Mouse (Mus musculus) cortical plate, adult 2 months (tissue): ENCODE measurements at regions not wholly inside any gene's neighbourhood (a gene's known extent, or its start where the extent isn't known, plus 50 kb on each side); places are given as distances from the start of the nearest gene placed in this dataset.

Experiments
- H3K27ac ChIP-seq: fragments of 200-500 bp; 2 replicates; pipeline ENCODE4 v1.5.1; 2012; ENCODE audit warnings: low read length, control low read depth, inconsistent platforms; ENCODE audit not compliant: insufficient read depth
- H3K4me1 ChIP-seq: fragments of 200-500 bp; 2 replicates; pipeline ENCODE4 v1.6.1; 2011; ENCODE audit warnings: low read length; ENCODE audit not compliant: control insufficient read depth, insufficient read depth
- H3K4me3 ChIP-seq: fragments of 200-500 bp; 2 replicates; pipeline ENCODE4 v1.5.1; 2011; ENCODE audit warnings: mild to moderate bottlenecking, low read length, control low read depth; ENCODE audit not compliant: insufficient read depth
- CTCF ChIP-seq: fragments of 200-500 bp; IDR thresholded peaks from 2 replicates; pipeline ENCODE4 v1.5.1; 2011; ENCODE audit warnings: mild to moderate bottlenecking, control low read depth, low read length; ENCODE audit not compliant: insufficient read depth; ENCODE audit errors: extremely low read depth
- POLR2A ChIP-seq: fragments of 200-500 bp; IDR thresholded peaks from 2 replicates; pipeline ENCODE4 v1.6.1; 2011; ENCODE audit warnings: mild to moderate bottlenecking, low read length, control low read depth; ENCODE audit not compliant: insufficient read depth; ENCODE audit errors: extremely low read depth

DNA sequence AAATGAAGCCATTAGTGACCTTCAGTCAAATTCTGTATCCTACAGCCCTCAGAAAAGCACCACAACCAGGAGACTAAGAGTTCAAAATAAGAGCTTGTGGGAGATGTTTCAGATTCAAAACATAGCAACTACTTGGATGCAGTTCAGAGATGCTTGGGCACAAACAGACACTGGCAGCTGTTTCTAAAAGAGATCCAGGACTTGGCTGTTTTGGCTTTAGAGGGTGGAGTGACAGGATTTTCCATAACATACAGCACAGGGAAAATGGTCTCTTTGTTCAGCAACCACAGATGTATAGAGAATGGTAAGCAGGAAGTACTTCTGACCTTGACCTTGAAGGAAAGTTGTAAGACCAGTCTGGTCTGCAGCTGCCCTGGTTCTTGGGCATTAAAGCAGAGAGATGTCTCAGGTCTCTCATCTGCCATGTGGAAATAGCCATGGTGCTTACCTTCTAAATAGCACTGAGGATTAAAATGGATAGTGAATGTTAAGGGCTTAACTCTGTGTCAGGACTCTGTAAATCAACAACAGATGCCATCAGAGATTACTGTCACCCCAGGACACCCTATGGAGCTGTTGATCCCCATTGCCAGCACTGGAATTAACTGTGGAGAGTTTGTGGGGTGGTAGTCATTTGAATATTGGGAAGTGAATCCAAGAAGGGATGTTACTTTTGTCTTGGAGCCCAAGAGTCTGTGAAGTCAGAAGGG, 2775.0 kb upstream of the Lrrc6 start:
- Histone ChIP-seq H3K4me1 (peaks cover 2% of the 10 kb centered on the region; the same call in 1 of the 2 replicates), H3K4me3 (no peak overlapping the region), H3K27ac (no peak overlapping the region)
- TF ChIP-seq CTCF: no peak
- TF ChIP-seq POLR2A: no peak

DNA sequence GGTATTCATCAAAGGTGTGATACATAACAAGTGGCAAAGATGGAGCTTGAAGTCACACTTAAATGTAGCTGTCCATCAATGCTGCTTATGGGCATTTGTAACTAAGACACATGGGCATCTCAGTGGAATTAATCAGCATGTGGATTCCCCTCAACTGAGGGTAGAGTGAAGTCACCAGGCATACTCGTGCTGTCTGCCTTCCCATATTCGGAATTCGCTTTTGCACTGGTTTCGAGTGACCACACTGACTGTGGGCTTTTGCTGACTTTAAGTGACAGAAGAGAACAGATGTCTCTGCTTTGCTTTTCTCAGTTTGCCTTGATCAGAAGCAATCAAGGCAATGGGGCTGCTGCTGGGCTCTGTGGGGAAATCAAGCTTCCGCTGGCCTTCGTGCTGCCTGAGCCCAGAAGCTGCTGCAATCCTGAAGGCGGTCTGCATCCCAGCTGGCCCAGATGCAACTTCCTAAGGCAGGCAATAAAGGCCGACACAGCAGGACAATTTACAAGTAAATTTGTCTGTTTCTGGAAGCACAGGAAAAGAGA, 2773.6 kb upstream of the Lrrc6 start:
- Histone ChIP-seq H3K4me3 (no peak overlapping the region), H3K4me1 (peaks cover 2% of the 10 kb centered on the region; the same call in 1 of the 2 replicates), H3K27ac (no peak overlapping the region)
- TF ChIP-seq POLR2A: no peak
- TF ChIP-seq CTCF: no peak

DNA sequence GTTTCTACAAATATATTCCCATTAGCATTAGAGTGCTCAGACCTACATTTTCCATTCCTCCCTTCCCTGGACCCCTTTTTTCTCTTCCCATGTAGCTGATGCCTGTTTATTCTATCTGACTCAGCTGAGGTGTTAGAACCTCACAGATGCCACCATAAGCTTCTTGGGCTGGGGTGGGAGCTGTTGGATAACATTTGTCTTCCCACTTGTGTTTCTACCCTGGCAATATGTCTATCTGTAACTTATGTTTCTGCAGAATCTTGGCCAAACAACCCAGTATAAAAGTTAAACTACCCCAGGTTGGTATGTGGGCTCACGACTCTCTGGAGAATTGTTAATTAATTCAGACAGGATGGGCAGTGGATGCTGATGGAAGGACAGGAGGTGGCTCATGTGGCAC, 2772.8 kb upstream of the Lrrc6 start:
- Histone ChIP-seq H3K4me1 (peaks cover 2% of the 10 kb centered on the region; the same call in 1 of the 2 replicates), H3K27ac (no peak overlapping the region), H3K4me3 (no peak overlapping the region)
- TF ChIP-seq POLR2A (no peak), CTCF (no peak)

DNA sequence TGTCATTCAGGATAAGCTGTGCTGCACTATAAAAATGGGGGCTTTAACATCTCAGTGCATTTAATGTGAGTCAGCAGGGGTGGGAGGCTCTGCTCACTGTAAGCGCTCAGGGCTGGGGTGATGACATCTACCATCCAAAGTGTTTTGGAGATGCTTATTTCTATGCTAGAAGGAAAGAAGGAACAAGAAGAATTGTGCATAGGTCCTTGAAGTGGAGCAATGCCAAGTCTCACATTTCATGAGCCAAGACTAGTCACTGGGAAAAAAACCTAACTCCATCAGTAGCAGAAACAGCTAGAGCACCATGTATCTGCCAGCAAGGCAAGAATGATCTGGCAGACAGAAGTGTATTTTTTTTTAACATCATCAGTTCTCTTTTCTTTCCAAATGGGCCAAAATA, 2761.2 kb upstream of the Lrrc6 start:
- Histone ChIP-seq H3K27ac (no peak overlapping the region), H3K4me1 (no peaks in the 10 kb centered on the region), H3K4me3 (no peak overlapping the region)
- TF ChIP-seq POLR2A (no peak), CTCF (no peak)

DNA sequence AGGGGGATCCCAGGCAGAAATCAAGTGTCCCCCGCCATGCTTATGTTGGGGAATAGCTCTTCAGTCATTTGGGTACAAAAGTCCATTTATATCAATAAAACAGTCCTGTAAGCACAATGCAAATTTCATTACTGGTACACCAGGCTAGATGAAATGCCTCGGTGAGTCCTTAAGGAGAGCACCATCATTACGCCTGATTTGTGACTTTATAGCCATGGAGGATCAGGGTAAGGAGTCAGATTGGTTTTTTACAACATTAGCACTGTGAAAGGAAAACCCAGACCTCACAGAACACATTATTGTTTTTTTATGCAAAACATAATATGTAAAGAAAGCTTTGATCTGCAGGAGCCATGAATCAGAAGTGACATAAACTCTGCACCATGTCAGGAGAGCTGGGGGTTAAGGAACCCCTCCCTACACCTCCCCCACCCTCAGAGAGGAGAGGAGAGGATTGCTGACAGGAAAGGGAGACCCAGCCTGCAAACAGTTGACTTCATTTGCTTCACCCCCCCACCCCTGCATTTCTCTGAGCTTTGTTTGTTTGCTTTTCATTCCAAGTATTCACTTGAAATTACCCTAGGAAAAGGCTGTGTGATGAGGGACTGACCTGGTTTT, 2756.6 kb upstream of the Lrrc6 start:
- Histone ChIP-seq H3K27ac (no peak overlapping the region), H3K4me3 (no peak overlapping the region), H3K4me1 (no peaks in the 10 kb centered on the region)
- TF ChIP-seq POLR2A (no peak), CTCF (no peak)

DNA sequence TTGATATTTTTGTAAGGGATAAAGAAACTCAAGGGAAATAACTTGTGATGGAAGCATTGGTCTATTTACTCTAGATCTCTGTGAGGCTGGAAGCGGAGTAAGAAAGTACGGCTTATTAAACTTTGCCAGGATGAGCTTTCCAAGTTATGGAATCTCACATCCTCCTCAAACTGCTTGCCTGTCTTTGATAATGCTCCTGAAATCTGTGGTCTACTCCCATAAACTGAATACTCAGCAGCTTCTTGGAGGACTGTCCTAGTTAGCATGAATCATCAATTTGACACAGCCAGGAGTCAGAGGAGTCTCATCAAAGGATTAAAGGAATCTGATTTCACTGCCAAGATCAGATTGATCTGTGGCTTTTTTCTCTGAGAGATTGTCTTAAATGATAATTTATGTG, 2753.0 kb upstream of the Lrrc6 start:
- no peaks in the 10 kb centered on the region for H3K4me1 ChIP-seq
- H3K4me3 ChIP-seq: no peak overlapping the region
- no peak overlapping the region for H3K27ac ChIP-seq
- no peak for TF ChIP-seq CTCF
- no peak for TF ChIP-seq POLR2A

DNA sequence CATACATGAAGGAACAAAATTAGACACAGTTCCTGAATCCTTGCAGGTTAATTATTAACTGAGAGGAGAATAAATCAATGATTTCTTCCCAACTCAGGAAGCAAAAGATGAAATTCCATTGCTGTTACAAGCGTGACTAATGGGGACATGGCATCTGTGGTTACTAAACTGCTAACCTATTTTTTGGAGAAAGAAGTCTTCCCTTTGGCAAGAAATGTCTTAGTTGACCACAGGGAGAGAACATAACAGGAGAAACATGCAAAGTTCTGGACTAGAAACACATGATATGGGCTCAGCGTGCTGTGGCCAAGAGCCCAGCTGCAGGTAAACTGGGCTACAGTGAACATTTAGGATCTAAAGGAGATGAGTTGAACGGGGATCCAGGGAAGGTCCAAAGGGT, 2751.4 kb upstream of the Lrrc6 start:
- no peaks in the 10 kb centered on the region for H3K4me1 ChIP-seq
- H3K27ac ChIP-seq: no peak overlapping the region
- TF ChIP-seq POLR2A (no peak), CTCF (no peak)
- H3K4me3 ChIP-seq: no peak overlapping the region

DNA sequence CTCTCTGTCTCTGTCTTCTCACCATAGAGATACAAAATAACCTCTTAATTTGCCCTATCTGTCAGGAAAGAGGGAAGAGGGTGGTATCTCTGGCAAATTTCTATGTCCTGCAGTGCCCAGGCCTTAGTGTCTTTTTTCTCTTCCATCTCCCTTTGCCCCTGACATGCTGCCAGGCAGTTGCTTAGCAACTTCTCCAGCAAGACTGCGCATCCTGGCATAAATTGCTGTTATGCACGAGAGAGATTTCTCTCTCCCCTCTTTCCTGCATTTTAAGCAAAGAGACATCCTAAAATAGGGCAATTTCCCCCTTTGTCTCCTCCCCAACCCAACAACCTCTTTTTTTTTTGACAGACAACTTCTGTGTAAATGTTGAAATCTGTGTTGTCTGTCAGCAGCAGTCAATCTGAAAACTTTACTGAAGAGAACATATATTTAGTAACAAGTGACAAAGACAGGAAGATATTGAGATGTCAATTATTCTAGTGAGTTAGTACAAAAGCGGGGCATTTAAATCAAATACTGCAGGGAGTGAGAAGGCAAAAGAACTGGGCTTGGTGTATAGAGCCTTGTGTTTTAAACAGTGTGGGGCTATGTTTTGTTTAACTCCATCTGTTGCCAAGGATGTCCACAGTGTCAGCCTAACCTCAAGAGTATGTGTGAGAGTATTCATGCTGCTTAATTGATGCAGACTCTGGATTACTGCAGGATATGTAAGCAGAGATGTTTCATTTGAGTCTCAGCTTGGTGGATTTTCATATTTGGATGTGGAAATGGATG, 2745.7 kb upstream of the Lrrc6 start:
- no peaks in the 10 kb centered on the region; the same call in 1 of the 2 replicates for H3K4me1 ChIP-seq

DNA sequence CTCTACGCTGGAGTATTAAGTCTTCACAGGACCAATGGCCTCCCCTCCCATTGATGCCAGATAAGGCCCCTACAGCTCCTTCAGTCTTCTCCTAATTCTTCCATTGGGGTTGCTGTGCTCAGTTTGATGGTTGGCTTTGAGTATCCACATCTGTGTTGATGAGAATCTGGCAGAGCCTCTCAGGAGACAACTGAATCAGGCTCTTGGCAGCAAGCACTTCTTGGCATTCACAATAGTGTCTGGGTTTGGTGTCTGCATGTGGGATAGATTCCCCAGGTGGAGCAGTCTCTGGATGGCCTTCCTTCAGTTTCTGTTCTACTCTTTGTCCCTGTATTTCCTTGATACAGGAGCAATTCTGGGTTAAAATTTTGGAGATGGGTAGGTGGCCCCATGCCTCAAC, 2734.6 kb upstream of the Lrrc6 start:
- no peak overlapping the region for H3K4me3 ChIP-seq
- TF ChIP-seq CTCF: no peak
- no peak for TF ChIP-seq POLR2A
- no peak overlapping the region for H3K27ac ChIP-seq
- H3K4me1 ChIP-seq: no peaks in the 10 kb centered on the region

More for the DNA sequence above, 2745.7 kb upstream of the Lrrc6 start:
- H3K4me3 ChIP-seq: no peak overlapping the region
- no peak overlapping the region for H3K27ac ChIP-seq
- TF ChIP-seq POLR2A: no peak
- no peak for TF ChIP-seq CTCF
